Mouse (Mus musculus): ENCODE data around the gene Dhrs7b. TPM values are rescaled to one million over a fixed set of nuclear protein-coding genes. Genes with fewer than 3 reads are reported as not detected.
A peak's percentile ranks its signal among the peaks of the same experiment; 100 is the strongest.
"Not testable (repeated sequence)": the region's sequence is repeated elsewhere in the genome, so short reads cannot be mapped to it uniquely, and the experiment has no call there.

Dhrs7b gene
- total RNA-seq, 2 experiments from 2014 or later = 26.6 to 31.6 TPM

DNA sequence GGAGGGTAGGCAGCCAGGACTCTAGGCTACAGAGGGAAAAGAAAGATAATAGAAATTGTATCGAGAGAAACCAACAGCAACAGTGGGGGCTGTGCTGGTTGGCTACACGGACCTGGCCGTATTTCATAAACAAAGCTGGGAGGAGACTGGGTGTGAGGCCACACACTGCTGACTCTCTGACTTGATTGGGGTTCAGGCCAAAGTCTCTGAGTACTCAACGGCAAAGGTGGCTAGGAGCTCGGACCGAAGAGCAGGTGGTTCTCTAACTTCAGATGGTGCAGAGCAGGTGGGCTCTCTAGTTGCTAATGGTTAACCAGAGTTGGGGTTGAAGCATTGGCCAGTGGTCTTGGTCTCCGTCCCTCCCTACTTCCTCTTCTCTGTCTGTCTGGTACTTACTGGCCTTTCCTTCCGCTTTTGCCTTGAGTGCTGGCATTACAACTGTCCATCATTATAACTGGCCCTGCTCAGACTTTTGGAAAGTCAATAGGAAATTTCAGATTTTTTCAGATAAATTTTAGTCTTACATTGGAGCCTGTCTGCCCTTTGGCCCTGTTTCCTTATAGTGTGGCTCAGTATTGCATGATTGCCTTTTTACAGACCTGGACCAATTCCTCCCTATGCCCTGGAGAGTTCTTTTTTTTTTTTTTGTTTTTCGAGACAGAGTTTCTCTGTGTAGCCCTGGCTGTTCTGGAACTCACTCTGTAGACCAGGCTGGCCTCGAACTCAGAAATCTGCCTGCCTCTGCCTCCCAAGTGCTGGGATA lies 7.4 kb downstream of the Dhrs7b start:
- DNase-seq (ENCODE audit: low spot score in 2 of 2) = no peak

- DNase-seq (ENCODE audit: low spot score in 2 of 2) = no peak
Measured at GRCm38 (mm10) chr11:60841467-60842200, 11.2 kb downstream of the Dhrs7b start.

GRCm38 (mm10) chr11:60843412-60843811 lies 13.0 kb downstream of the Dhrs7b start:
- DNase-seq (ENCODE audit: low spot score in 2 of 2) = no peak

DNA sequence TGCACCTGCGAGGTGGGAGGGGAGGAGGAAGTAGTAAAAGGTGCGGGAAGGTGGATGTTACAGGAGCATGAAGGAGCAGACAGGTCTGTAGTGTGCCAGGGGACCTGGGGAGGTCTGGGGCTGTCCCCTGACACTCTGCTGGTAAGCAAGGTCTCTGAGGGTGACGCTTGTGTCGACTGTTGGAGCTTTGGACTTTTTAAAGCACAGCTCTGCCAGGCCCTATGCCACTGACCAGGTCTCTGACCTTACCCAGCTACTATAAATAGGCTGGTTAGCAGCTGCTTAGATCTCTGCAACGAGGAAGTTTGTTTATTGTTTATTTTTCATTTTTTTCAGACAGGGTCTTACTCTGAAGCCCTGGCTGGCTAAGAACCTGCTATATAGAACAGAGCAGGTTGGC lies 15.0 kb downstream of the Dhrs7b start:
- DNase-seq (ENCODE audit: low spot score in 2 of 2) = no peak

DNA sequence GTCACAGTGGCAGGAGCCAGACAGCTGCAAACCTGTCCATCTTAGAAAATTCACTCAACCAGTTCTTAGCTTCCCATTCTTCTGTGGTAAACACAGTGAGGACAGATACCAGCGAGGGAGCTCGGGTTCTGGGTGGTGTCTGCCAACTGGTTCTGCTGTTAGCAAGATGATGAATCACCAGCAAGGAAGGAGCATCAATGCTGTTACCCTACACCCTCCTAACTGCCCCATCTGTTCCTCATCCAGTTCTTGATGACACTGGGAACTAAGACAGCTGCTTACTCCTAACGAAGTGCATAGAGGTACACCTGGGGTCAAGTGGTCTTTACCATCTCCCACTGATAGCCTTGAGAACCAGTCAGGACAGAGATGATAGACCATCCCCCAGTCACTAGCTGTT lies 26.2 kb downstream of the Dhrs7b start:
- DNase-seq (ENCODE audit: low spot score in 2 of 2) = peak in 1 of 2 experiments; percentile 15

DNA sequence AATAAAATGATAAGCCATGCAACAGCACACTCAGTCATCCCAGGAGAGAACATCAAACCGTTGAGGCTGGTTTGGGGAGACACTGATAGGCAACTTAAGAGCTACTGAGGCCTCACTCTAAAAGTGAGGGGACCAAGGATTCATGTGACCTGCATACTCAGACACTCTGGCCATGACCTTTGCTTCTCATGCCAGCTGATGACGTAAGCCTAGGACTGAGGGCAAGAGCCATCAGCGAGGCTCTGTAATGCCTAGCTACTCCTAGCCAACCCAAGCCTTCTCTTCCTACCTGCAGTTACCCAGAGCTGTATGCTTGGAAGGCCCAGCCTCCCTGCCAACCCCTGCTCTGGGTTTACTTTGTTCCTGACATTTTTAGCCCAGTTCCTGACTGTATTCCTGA lies 31.6 kb downstream of the Dhrs7b start:
- DNase-seq (ENCODE audit: low spot score in 2 of 2) = no peak

- DNase-seq (ENCODE audit: low spot score in 2 of 2) = no peak
Measured at GRCm38 (mm10) chr11:60863196-60863595, 32.8 kb downstream of the Dhrs7b start.

- no peak for DNase-seq (ENCODE audit: low spot score in 2 of 2)
Measured at GRCm38 (mm10) chr11:60864166-60864565, 33.7 kb downstream of the Dhrs7b start.

DNA sequence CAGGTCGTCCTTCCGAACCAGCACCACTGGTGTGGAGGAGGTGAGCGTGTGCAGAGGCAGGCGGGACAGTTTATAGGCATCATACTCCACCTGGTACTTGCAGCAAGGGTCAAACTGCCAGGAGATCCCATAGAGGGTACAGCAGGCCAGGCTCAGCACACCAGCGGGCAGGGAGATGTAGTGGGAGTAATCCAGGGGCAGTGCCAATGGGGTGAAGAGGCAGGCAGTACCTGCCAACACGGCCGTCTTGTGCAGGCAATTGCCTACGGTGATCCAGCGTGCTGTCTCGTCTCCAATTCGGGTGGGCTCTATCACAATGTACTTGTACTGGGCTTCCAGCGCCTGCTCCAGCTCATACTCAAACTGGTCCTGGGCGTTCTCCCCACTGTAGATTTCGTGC lies 34.5 kb downstream of the Dhrs7b start:
- no peak for DNase-seq (ENCODE audit: low spot score in 2 of 2)

GRCm38 (mm10) chr11:60866021-60866420 lies 35.6 kb downstream of the Dhrs7b start:
- no peak for DNase-seq (ENCODE audit: low spot score in 2 of 2)

- DNase-seq (ENCODE audit: low spot score in 2 of 2) = no peak
Measured at GRCm38 (mm10) chr11:60867456-60867855, 37.0 kb downstream of the Dhrs7b start.

- DNase-seq (ENCODE audit: low spot score in 2 of 2) = no peak
Measured at GRCm38 (mm10) chr11:60867904-60868303, 37.5 kb downstream of the Dhrs7b start.

- DNase-seq (ENCODE audit: low spot score in 2 of 2) = not testable (repeated sequence)
Measured at GRCm38 (mm10) chr11:60869471-60869870, 39.0 kb downstream of the Dhrs7b start.

- no peak for DNase-seq (ENCODE audit: low spot score in 2 of 2)
Measured at GRCm38 (mm10) chr11:60871409-60871808, 41.0 kb downstream of the Dhrs7b start.

DNA sequence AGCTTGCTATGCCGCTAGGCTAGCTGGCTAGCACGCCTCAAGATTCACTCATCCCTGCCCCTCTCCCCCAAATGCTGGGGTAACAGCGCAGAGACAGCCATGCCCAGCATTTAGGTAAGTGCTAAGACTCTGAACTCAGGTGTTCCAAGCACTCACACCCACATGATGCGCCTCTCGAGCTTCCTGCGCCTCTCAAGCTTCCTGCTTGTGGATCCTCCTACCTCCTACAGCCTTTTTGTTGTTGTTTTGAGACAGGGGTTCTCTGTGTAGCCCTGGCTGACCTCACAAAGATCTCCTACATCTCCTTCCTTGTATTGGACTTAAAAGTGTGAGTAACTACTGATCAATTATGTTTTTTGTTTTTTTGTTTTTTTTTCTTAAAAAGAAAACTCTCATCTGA lies 42.7 kb downstream of the Dhrs7b start:
- no peak for DNase-seq (ENCODE audit: low spot score in 2 of 2)

DNA sequence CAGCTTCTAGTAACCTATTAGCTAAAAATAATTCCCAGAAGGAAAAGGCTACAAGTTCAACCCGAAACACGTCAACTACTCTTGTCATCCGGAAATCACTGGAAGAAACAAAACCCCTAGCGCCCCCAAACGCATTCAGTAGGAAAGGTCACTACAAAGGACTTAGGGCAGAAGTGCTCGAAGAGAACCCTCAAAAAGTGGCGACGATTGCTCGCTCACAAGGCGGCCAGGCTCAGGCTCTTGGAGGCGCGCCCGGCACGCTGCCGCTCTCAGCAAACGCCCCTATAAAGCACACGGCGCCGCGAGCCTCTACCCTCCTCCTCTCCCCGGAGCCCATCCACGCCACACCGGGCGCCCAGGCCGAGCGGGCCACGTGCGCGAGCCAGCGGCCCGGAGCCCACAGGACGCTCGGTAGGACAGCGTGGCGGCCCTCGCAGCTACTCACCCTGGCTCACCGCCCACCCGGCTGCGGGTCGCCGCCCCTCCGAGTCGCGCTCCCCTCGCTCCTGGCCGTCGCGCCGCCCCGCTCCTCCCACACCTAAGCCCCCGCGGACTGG lies 47.7 kb downstream of the Dhrs7b start:
- DNase-seq (ENCODE audit: low spot score in 2 of 2) = peak in 1 of 2 experiments; percentile 31

DNA sequence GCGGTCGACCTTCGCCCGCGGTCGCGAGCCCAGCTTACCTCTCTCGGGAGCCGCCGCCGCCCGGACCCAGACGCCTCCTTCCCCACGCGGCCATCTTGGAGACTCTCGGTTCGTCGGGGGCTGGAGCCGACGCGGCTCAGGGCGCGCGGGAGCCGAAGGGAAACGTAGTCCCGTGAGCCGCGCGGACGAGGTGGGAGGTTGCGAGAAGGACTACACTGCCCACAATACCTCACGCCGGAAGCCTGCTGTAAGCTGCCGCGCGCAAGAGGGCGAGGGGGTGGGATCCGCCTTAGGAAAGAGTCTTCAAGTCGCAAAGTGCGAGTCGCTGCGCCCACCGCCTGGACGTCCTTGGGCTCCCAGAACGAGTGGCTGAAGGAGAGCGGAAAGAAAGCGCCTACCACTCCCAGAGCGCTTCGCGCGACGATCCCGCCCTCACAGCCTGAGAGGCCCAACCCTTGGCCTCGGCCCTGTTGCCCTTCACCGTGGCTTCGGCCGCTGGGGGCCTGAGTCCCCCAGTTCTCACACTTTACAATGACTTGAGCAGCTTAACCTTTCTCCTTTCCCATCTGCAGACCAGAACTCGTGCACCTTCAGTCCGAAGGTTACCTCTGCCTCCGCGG lies 48.4 kb downstream of the Dhrs7b start, which contains the start of gene Tmem11:
Gene Tmem11 (minus strand): TSS at position 598 of the 620 bp plus-strand sequence.
- peak; percentile 90 to 98 for DNase-seq (ENCODE audit: low spot score in 2 of 2)

GRCm38 (mm10) chr11:60879423-60879822 lies 49.0 kb downstream of the Dhrs7b start:
- DNase-seq (ENCODE audit: low spot score in 2 of 2) = peak; percentile 34 to 40

DNA sequence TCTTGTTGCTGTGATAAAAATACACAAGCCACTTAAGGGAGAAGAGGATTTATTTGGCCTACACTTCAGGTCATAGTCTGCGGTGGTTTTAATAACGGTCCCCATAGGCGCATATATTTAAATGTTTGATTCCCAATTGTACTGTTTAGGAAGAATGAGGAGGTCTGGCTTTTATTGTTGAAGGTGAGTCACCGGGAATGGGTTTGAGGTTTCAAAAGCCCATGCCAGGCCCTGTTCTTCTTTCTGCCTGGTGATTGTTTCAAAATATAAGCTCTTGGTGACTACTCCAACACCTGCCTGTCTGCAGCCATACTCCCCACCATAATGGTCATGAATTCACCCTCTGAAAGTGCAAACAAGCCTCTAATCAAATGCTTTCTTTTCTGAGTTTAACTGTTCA lies 50.1 kb downstream of the Dhrs7b start:
- DNase-seq (ENCODE audit: low spot score in 2 of 2) = no peak

DNA sequence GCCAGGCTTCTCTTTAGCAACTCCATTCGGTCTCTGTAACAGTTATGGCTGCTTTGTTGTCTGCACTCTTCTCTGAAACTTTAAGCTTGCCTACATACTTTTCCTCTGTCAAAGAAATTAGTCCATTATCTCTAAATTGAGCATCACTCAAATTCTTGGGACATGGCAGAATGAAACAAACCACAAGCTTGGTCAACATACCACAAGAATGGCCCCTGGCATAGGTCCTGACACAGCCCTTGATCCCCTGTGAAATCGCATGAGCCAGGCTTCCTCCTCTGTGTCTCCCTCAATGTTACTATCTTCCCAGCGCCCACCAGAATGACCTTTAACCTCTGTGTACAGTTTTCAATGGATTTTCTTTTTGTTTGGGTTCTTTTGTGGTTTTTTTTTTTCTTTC lies 52.0 kb downstream of the Dhrs7b start:
- DNase-seq (ENCODE audit: low spot score in 2 of 2) = no peak

DNA sequence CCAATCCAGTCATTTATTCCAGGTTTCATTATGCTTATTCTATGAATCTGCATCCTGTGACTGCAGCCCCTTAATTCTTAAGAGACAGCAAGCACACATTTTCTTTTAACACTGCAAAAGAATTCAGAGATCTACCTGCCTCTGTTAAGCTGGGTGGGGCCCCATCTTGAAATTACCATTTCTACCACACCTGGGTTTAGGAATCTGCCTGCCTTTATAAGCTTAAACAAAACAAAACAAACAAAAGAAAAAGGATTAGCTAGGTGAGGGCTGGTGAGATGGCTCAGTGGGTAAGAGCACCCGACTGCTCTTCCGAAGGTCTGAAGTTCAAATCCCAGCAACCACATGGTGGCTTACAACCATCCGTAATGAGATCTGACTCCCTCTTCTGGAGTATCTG lies 56.6 kb downstream of the Dhrs7b start:
- DNase-seq (ENCODE audit: low spot score in 2 of 2) = not testable (repeated sequence)

GRCm38 (mm10) chr11:60889861-60890260 lies 59.4 kb downstream of the Dhrs7b start:
- no peak for DNase-seq (ENCODE audit: low spot score in 2 of 2)
